Mouse (Mus musculus): ENCODE measurements around the gene Cldnd2.
"Not testable (repeated sequence)": the region's sequence is repeated elsewhere in the genome, so short reads cannot be mapped to it uniquely, and the experiment has no call there.

Gene Cldnd2

DNA sequence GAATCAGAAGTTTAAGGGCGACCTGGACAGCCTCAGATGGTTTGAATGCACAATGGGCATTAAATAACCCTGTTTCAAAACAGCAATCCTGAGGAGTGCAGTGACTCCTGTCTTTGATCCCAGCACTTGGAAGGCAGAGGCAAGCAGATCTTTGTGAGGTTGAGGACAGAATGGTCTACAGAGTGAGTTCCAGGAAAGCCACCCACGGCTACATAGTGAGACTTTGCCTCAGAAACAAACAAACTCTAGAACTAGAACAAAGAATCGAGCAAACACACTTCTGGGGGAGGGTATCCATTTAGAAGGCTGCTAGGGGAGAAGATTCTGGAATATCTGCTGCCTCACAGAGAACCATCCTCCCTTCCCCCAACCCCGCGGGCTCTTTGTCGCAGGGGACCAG lies at the start of gene Cldnd2:
TSS of gene Cldnd2 (plus strand) at position 301 of the 400 bp plus-strand sequence.
- no peak for DNase-seq (ENCODE audit: low spot score in 2 of 2)

GRCm38 (mm10) chr7:43392349-43393121 lies 48.0 kb upstream of the Cldnd2 start:
- no peak for DNase-seq (ENCODE audit: low spot score in 2 of 2)

- no peak for DNase-seq (ENCODE audit: low spot score in 2 of 2)
Observed at GRCm38 (mm10) chr7:43399501-43399900, 41.1 kb upstream of the Cldnd2 start.

GRCm38 (mm10) chr7:43402718-43403117 lies 37.9 kb upstream of the Cldnd2 start:
- no peak for DNase-seq (ENCODE audit: low spot score in 2 of 2)

- DNase-seq (ENCODE audit: low spot score in 2 of 2) = no peak
Observed at GRCm38 (mm10) chr7:43407573-43407972, 33.0 kb upstream of the Cldnd2 start.

DNA sequence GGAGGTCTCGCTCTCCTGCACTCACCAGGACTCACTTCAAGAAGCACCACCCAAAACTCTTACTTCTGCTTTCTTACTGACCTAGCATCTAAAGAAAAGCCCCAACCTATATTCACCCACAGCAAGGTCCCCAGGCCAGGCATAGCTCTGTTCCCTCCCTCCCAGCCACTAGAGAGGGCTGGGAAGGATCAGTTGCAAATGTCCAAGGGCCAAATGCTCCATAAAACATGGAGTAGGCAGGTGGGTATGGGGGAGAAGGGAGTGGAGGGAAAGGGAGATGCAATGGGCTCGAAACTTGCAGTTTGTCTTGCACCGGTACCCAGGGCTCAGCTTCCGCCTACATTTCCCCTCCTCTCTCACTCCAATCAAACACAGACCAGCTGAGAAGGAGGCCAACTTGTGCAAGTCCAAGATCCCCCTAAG lies 32.4 kb upstream of the Cldnd2 start, which contains the start of gene Siglecg:
TSS of gene Siglecg (plus strand) at position 74 of the 423 bp plus-strand sequence.
- no peak for DNase-seq (ENCODE audit: low spot score in 2 of 2)

- no peak for DNase-seq (ENCODE audit: low spot score in 2 of 2)
Observed at GRCm38 (mm10) chr7:43409084-43409483, 31.5 kb upstream of the Cldnd2 start.

GRCm38 (mm10) chr7:43411724-43412123 lies 28.9 kb upstream of the Cldnd2 start:
- not testable (repeated sequence) for DNase-seq (ENCODE audit: low spot score in 2 of 2)

GRCm38 (mm10) chr7:43417298-43417697 lies 23.3 kb upstream of the Cldnd2 start:
- DNase-seq (ENCODE audit: low spot score in 2 of 2) = no peak

- DNase-seq (ENCODE audit: low spot score in 2 of 2) = peak; percentile 63 to 87
Observed at GRCm38 (mm10) chr7:43422995-43423617, 17.5 kb upstream of the Cldnd2 start.

DNA sequence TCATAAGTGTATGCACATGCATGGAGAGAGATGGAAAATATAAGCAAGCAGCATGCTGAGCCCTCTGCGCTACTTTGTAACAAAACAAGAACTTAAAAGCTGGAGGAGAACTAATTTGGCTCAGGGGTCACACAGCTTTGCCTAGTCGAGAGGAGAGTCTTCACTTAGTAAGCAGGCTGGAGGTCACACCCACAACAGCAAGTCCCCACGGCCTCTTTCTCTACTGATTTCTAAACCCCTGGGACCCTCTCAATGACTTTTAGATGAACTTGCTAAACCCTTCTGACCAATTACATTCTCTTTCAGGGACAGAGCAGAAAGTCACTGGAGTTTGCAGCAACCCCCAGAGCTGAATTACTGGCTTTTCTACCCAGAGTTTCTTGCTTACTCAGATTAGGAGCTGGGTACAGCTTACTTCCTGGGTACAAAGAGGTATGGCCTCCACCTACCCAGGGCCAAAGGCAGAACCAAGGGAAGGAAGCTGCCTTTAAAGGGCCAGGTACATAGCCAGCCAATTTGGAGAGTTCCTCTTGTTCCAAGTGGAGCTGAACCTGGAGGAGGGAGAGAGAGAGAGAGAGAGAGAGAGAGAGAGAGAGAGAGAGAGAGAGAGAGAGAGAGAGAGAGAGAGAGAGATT lies 16.5 kb upstream of the Cldnd2 start:
- DNase-seq (ENCODE audit: low spot score in 2 of 2) = no peak

GRCm38 (mm10) chr7:43427406-43427805 lies 13.2 kb upstream of the Cldnd2 start, which contains the start of gene Lim2:
Gene Lim2 (plus strand): TSS chr7:43427670.
- DNase-seq (ENCODE audit: low spot score in 2 of 2) = no peak

DNA sequence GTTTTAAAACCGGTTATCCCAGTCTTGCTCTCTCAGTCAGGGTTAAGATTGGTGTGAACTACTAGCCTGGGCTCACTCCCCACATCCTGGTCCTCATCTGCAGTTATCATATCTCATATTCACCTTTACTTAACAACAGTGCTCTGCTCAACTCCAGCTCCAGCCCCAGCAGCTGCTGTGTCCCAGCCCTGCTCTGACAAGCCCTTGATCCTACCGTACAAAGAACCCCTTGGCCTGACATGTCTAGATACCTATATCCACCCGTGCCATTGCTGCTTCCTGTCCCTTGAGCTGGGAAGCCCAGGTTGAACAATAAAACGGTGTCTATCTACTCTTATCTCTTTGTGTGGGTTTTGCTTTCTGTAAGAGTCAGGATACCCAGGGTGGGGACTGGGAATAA lies 11.1 kb upstream of the Cldnd2 start:
- no peak for DNase-seq (ENCODE audit: low spot score in 2 of 2)

GRCm38 (mm10) chr7:43432891-43433290 lies 7.7 kb upstream of the Cldnd2 start:
- DNase-seq (ENCODE audit: low spot score in 2 of 2) = no peak

DNA sequence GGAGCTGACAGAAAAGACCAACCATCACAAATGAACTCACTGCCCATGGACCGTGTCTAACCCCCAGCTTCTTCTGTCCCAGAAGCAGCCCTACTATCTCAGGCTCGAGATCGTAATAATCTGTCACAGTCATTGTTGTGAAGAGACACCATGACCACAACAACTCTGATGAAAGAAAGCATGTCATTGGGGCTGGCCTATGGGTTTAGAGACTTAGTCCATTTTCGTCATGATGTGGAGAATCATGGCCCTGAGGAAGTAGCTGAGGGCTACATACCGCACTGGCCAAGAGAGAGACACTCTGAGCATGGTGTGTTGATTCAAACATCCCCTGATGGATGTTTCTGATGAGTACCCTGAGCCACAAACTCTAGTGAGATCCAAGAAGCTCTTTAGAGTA lies 5.9 kb upstream of the Cldnd2 start:
- no peak for DNase-seq (ENCODE audit: low spot score in 2 of 2)

GRCm38 (mm10) chr7:43436341-43437255 lies 4.0 kb upstream of the Cldnd2 start, which contains the start of gene Nkg7:
Gene Nkg7 (plus strand): TSS chr7:43437073.
- no peak for DNase-seq (ENCODE audit: low spot score in 2 of 2)

DNA sequence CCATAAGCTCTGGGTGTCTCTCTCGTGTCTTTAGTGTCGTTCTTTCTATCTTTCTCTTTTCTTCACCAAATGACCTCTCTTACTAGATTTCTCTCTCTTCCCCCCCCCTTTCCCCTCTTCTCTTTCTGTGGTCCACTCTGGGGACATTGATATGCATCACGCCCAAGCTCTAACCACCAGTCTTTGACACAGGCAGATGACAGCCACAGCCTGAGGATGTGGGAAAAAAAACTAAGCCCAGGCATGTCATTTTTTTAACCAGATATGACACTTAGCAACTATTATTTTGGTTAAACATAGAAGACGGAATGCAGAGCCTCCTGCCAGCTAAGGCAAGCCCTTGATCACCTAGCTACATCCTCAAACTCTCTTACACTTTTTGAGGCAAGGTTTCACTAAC lies 2.0 kb upstream of the Cldnd2 start:
- DNase-seq (ENCODE audit: low spot score in 2 of 2) = no peak

- no peak for DNase-seq (ENCODE audit: low spot score in 2 of 2)
Observed at GRCm38 (mm10) chr7:43441071-43441470, 489 bp downstream of the Cldnd2 start.

GRCm38 (mm10) chr7:43442684-43443083 lies 2.1 kb downstream of the Cldnd2 start:
- DNase-seq (ENCODE audit: low spot score in 2 of 2) = no peak

GRCm38 (mm10) chr7:43443126-43443916 lies 2.7 kb downstream of the Cldnd2 start:
- DNase-seq (ENCODE audit: low spot score in 2 of 2) = peak; percentile 78 to 80

GRCm38 (mm10) chr7:43443917-43444293 lies 3.3 kb downstream of the Cldnd2 start, which contains the start of the genes Etfb and Gm45233:
Gene Etfb (plus strand): TSS chr7:43444083.
Gene Gm45233 (plus strand): TSS chr7:43444128.
- peak; percentile 93 for DNase-seq (ENCODE audit: low spot score in 2 of 2)

Measured in urinary bladder, postnatal 4 days (tissue).